Mouse (Mus musculus) heart, postnatal 4 days (tissue): ENCODE measurements around the gene Dnah7c. TPM values are rescaled to one million over a fixed set of nuclear protein-coding genes. Genes with fewer than 3 reads are reported as not detected.
"Not testable (repeated sequence)": the region's sequence is repeated elsewhere in the genome, so short reads cannot be mapped to it uniquely, and the experiment has no call there.

Experiments
- DNase-seq: peaks from one replicate; pipeline ENCODE4 v3.0.0; 2021
- total RNA-seq, 2 experiments: library from RNA; stranded (reverse); gene quantifications; 2 replicates each; pipeline ENCODE4 v1.2.3; 2021

Dnah7c gene
- under 1 TPM in 1 of 2 experiments, not detected in 1; 0.05 TPM for total RNA-seq

- peak; percentile 8 for DNase-seq
These were observed at the start of gene Dnah7c for GRCm38 (mm10) chr1:46425137-46425925. TSS of gene Dnah7c (plus strand) at chr1:46425592.

DNA sequence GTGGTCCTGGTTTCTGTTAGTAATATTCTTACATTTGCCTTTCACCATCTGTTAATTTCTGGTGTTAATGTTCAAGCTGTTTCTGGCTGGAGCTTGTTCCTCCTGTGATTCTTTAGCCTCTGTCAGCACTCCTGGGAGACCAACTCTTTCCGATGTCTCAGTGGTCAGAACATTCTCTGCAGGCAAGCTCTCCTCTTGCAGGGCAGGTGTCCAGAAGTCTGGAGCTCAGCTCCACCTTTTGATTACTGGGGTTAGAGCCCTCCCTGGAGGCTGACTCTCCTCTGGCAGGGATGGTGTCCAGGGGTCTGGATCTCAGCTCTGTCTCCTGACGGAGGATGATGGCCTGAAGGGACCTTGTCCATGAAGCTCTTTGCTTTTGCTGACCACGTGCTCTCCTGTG, 44.8 kb upstream of the Dnah7c start:
- not testable (repeated sequence) for DNase-seq

- not testable (repeated sequence) for DNase-seq
These were observed 30.6 kb upstream of the Dnah7c start for GRCm38 (mm10) chr1:46394681-46395297.

DNA sequence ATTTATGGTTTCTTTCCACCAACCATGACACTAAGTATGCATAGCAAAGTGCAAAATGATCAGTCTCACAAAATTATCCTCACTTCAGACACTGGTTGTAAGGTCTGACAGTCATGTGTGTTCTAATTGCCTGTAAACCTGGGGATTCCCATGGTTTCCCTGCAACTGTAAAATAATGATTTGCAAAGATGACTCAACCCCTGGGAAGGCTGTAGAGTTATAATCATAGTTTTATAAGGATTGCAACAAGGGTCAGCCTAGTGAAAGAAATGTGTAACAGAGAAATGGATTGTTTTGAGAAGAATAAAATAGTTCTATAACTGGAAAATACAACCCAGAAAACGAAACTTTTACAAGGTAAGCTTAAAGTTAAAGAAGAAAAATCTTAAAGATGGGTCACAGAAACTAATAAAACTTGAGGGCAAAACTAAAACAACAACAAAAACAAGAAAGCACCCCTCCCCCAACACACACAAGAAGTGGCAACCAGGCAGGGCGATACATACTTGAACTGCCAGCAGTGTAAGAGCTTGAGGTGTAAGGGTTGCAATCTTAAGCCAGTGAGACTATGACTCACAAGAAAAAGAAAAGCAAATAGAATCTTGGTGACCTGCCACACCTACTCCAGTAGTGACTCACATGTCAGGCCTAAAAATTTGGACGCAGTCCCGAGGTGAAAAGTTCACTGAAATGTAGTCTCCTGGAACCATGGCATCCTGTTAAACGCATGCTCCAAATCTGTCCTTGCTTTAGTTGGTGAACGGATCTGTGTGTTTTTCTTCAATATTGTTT, 16.9 kb upstream of the Dnah7c start:
- DNase-seq, result peak; percentile 9

- DNase-seq, result not testable (repeated sequence)
These were observed 10.6 kb upstream of the Dnah7c start for GRCm38 (mm10) chr1:46414798-46415197.

GRCm38 (mm10) chr1:46416946-46417345, 8.4 kb upstream of the Dnah7c start:
- DNase-seq, result not testable (repeated sequence)

GRCm38 (mm10) chr1:46418966-46419365, 6.4 kb upstream of the Dnah7c start:
- DNase-seq, result not testable (repeated sequence)

GRCm38 (mm10) chr1:46428401-46428800, 3.0 kb downstream of the Dnah7c start:
- no peak for DNase-seq

GRCm38 (mm10) chr1:46514671-46515070, 89.3 kb downstream of the Dnah7c start:
- not testable (repeated sequence) for DNase-seq

GRCm38 (mm10) chr1:46521032-46521431, 95.6 kb downstream of the Dnah7c start:
- no peak for DNase-seq

DNA sequence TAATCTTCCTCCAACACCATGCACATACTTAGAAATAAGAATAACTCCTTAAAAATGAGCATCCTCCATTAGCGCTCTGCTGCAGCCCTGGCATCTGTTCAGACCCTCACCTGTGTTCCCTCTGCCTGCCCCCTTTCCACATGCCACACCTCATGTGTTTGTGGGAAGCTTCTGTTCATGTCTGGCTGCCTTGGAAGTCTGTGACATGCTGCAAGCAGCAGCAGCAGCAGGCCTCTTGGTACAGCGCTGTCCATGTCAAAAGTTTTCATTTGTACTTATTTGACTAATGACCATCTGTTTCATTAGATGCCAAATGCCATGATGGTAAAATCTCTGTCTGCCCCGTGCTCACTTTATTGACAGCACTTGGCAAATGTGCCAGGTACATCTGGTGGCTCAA, 101.1 kb downstream of the Dnah7c start:
- DNase-seq, result not testable (repeated sequence)

GRCm38 (mm10) chr1:46544812-46545421, 119.5 kb downstream of the Dnah7c start:
- no peak for DNase-seq

DNA sequence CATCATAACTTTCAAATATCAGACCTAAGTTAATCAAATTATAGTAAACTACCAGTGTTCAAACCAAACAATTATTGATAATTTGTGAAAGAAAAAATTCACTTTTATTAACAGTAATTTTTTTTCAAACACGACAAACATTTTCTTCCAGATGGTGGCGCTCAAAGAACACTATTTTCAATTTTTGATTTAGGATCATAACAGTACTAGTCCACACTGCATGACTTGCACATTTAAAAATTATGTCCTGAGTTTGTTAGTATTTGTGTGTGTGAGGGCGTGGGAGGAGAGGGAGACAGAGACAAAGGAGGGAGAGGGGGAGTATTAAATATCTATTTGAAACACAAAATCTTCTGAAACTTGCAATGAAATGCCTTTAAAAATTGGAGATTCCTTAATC, 155.0 kb downstream of the Dnah7c start:
- DNase-seq, result no peak

GRCm38 (mm10) chr1:46593826-46594225, 168.4 kb downstream of the Dnah7c start:
- not testable (repeated sequence) for DNase-seq

DNA sequence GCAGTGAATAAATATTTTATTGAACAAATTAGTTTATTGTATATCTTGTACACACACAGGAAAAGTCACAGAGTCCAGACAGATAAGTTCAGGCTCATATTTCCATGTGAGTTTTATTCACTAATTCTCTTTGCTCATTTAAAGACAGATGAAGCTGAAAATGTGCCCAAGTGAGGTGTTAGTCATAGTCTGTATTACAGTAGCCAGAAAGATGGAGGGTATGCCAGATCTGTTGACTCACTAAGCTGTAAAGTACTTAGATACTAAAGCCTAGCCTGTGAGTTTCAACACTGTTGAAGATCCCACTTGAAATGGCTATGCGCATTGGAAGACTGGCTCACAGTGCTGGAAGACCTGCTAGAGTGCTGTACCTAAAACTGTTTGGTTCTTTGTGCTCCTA, 171.0 kb downstream of the Dnah7c start:
- DNase-seq, result not testable (repeated sequence)

DNA sequence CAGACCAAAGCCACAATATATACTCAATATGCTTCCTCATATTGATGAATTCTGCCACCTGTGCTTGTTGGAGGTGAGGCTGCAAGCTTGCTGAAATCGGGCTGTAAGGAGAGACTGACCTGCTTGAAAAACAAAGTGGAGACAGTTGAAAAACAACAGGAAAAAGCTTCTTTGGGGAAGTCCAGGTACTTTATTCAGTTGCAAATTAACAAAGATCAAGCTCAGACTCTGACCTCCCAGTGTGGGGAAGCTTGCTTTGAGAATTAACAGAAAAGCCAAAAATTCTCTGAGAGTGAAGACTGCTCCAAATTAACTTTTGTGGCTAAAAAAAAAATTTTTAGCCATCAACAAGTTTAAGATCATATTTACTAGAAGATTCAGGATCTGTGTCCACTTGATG, 194.9 kb downstream of the Dnah7c start:
- no peak for DNase-seq

GRCm38 (mm10) chr1:46625914-46626313, 200.5 kb downstream of the Dnah7c start:
- DNase-seq, result not testable (repeated sequence)

DNA sequence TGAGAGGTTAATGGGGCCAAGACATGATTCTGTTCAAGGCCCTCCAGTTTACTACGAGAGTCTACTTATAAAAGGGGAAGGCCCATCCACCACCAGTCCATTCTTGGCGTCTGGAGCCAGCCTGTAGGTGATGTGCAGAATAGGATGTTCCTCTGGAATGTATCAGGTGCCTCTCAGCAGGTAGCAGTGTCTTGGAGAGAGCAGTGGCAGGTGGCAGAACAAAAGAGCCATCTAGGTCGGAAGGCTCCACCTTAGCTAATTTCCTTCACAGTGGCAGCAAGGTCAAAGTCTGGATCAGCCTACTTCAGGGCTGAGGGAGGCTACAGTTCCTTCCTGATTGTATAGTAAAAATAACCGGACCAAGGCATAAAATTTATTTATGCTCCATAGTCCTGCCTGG, 224.4 kb downstream of the Dnah7c start:
- DNase-seq, result not testable (repeated sequence)

DNA sequence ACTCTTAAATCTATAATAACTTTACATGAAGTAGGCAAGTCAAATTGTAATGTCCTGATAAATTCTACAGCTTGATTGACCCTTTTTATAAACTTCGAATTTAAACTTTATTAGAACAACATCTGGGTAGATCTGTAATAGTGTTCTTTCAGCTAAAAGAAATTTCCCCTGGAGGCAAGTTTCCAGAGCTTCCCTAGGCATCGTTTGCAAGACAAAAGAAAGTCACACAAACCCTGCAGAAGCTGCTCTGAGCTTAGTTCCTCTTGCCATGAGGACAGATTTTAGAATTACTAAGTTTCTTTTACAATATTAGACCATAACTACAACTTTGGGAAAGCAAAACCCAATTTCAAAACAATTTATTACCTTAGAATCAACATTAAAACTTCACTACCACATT, 227.3 kb downstream of the Dnah7c start:
- DNase-seq, result not testable (repeated sequence)

DNA sequence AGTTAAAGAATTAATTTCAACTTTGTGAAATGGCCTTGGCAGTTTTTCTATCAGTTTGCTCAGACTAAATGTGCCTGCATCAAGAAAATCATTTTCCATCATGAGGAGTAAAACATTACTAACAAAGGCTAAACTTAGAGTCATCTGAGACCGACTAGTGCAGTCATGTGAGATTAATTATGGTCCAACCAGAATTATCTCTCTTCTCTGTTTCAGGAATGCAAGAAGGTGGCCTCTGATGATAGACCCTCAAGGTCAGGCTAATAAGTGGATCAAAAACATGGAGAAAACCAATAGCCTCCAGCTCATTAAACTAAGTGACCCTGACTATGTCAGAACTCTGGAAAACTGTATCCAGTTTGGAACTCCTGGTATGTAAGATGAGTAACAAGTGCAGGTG, 299.4 kb downstream of the Dnah7c start:
- not testable (repeated sequence) for DNase-seq

GRCm38 (mm10) chr1:46725266-46725665, 299.9 kb downstream of the Dnah7c start:
- no peak for DNase-seq

DNA sequence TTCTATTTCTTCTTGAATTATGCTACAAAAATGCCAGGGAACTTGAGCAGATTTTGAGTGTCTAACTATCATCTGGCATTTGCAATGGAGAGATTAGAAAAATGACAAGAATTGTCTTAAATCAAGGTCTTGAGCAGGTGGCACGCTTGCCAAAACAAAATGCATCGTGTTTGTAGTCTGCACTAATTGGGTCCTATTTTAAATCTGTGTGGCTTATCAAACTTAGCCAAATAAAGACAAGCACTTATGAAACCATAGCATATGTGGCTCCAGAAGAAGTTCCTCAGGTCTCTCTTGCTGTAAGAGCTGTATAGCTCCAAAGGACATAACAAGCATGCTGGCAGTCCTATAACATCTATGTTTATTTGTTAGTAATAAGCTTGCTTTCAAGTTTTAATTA, 300.3 kb downstream of the Dnah7c start:
- not testable (repeated sequence) for DNase-seq

GRCm38 (mm10) chr1:46729731-46730130, 304.3 kb downstream of the Dnah7c start:
- not testable (repeated sequence) for DNase-seq
